Mouse (Mus musculus) neural tube, embryonic 15.5 days (tissue): ENCODE results near the gene Sult6b2. TPM values are rescaled to one million over a fixed set of nuclear protein-coding genes. Genes with fewer than 3 reads are reported as not detected.

Source experiments
- ATAC-seq: fragments of 200-750 bp; cut with Nextera tagmentation; 2 replicates; pipeline ENCODE4 v1.8.0; 2017; ENCODE audit warnings: mild to moderate bottlenecking, moderate TSS enrichment, moderate library complexity; ENCODE audit not compliant: low FRiP score
- H3K27ac ChIP-seq: fragments of 300-500 bp; sonication (generic); replicated peaks from 2 replicates; pipeline ENCODE4 v1.5.1; 2015; ENCODE audit warnings: mild to moderate bottlenecking, inconsistent platforms
- H3K27me3 ChIP-seq: fragments of 300-500 bp; sonication (generic); replicated peaks from 2 replicates; pipeline ENCODE4 v1.6.1; 2015; ENCODE audit warnings: inconsistent platforms
- H3K36me3 ChIP-seq: fragments of 300-500 bp; sonication (generic); 2 replicates; pipeline ENCODE4 v1.6.1; 2015; ENCODE audit warnings: inconsistent platforms
- H3K4me1 ChIP-seq: fragments of 300-500 bp; sonication (generic); 2 replicates; pipeline ENCODE4 v1.6.1; 2015; ENCODE audit warnings: inconsistent platforms
- H3K4me2 ChIP-seq: fragments of 300-500 bp; sonication (generic); 2 replicates; pipeline ENCODE4 v1.6.1; 2015; ENCODE audit warnings: inconsistent platforms, mild to moderate bottlenecking, moderate library complexity
- H3K4me3 ChIP-seq: fragments of 300-500 bp; sonication (generic); replicated peaks from 2 replicates; pipeline ENCODE4 v1.5.1; 2015; ENCODE audit warnings: mild to moderate bottlenecking, inconsistent platforms
- H3K9ac ChIP-seq: fragments of 300-500 bp; sonication (generic); replicated peaks from 2 replicates; pipeline ENCODE4 v1.6.1; 2015; ENCODE audit warnings: mild to moderate bottlenecking, inconsistent platforms
- H3K9me3 ChIP-seq: fragments of 300-500 bp; sonication (generic); replicated peaks from 2 replicates; pipeline ENCODE4 v1.6.1; 2016; ENCODE audit warnings: inconsistent platforms
- WGBS: fragments of 180-500 bp; shearing (Covaris S2); methylation state at CpG from one replicate; pipeline ENCODE4 v1.1.7; 2015; ENCODE audit warnings: mixed read lengths; 5-methylcytosine and 5-hydroxymethylcytosine counted together
- polyA plus RNA-seq: library from polyadenylated mRNA; unstranded; fragments of >200 nt; fragmentation: Nextera tagmentation; extraction: Ambion mirVana; gene quantifications from 2 replicates; pipeline ENCODE4 v1.2.1, GENCODE M21; 2015

Gene Sult6b2
- 0.08 and 0.12 TPM in 2 replicates for polyA plus RNA-seq

GRCm38 (mm10) chr6:142804402-142804801 lies at the start of gene Sult6b2:
Gene Sult6b2, minus strand, starts transcription at chr6:142804502.
- Histone ChIP-seq H3K9ac (no peak within 1 kb of the TSS), H3K9me3 (no peaks in the 10 kb centered on the region), H3K36me3 (no peaks in the 10 kb centered on the region), H3K4me2 (no peak within 1 kb of the TSS), H3K4me1 (peaks cover 5% of the 10 kb centered on the region; the same call in 1 of the 2 replicates), H3K27me3 (no peaks in the 10 kb centered on the region), H3K4me3 (no peak within 1 kb of the TSS), H3K27ac (no peak within 1 kb of the TSS)
- ATAC-seq = no peak

DNA sequence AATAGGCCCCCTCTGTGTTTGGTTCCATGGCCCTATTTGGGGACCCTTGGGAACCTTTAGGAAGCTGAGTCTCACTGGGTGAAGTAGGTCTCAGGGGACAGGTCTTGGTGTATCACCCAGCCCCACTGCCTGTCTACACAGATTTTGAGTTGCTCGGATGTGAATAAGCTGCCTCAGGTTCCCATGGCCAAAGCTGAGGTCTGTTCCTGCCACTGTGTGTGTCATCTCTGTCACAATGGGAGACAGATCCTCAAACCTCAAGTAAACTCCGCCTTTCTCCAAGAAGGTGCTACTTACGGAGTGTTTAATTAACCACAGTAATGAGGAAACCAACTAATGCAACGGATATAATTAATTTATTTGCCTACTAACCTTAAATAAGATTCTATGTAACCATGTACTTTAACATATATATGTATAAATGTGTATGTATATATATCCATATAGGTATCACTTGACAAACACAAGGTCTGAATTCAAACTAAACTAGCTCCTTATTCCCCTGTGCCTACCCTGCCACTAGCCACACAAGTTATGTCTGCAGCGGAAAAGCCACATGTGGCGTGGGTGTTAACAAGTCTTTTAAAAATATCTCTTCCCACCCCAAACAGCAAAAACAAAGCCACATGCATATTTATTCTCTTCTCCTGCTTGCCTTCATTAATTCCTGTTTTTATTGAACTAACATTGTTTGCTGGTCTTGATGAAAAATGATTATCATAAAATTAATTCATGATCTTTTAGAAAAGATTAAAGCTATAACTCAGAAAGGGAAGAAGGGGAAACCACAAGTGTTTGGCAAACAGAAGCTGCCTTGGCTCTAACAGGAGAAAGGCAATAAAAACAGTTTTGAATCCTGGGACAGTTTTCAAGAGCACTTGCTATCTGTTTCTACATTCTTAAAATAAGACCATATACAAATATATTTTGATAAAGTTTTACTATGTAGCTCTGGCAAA lies 48.4 kb upstream of the Sult6b2 start:
- no peak for ATAC-seq
- Histone ChIP-seq H3K36me3 (no peaks in the 10 kb centered on the region), H3K4me3 (no peak overlapping the region), H3K27me3 (no peaks in the 10 kb centered on the region), H3K9me3 (no peaks in the 10 kb centered on the region), H3K9ac (no peak overlapping the region), H3K4me2 (no peak overlapping the region), H3K27ac (no peak overlapping the region), H3K4me1 (peaks cover 1% of the 10 kb centered on the region; the same call in 1 of the 2 replicates)
- 67% methylated on average over 6 of the region's 6 CpGs for WGBS

- Histone ChIP-seq H3K27me3 (no peaks in the 10 kb centered on the region), H3K9me3 (no peaks in the 10 kb centered on the region), H3K4me2 (no peak overlapping the region), H3K9ac (no peak overlapping the region), H3K27ac (no peak overlapping the region), H3K4me3 (no peak overlapping the region), H3K36me3 (no peaks in the 10 kb centered on the region), H3K4me1 (no peaks in the 10 kb centered on the region)
- WGBS = 56% methylated on average over 8 of the region's 8 CpGs
- no peak for ATAC-seq
These were observed 46.1 kb upstream of the Sult6b2 start for GRCm38 (mm10) chr6:142850436-142850835.

DNA sequence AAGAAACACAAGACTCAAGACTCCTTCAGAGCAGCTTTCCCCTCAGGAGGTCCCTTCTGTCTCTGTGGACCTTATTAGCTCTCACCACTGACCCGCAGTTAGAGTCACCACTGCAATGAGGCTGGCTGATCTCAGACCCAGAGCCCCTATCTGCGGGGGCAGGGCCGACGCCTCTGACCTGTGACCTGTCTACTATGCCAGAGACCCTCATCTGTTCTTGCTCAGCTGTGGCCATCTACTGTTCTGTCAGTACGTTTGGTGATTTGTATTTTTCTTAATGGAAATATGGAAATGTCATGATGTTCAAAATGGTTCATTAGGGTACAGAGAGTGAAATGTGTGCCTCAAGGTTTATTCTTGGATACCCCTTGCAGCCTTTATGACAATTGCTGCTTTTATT lies 45.0 kb upstream of the Sult6b2 start:
- no peak overlapping the region for H3K9ac ChIP-seq
- ATAC-seq = no peak
- no peaks in the 10 kb centered on the region for H3K9me3 ChIP-seq
- no peak overlapping the region for H3K27ac ChIP-seq
- H3K4me3 ChIP-seq = no peak overlapping the region
- WGBS = 77% methylated on average over 5 of the region's 5 CpGs
- H3K27me3 ChIP-seq = no peaks in the 10 kb centered on the region
- H3K36me3 ChIP-seq = no peaks in the 10 kb centered on the region
- no peaks in the 10 kb centered on the region for H3K4me1 ChIP-seq
- no peak overlapping the region for H3K4me2 ChIP-seq

GRCm38 (mm10) chr6:142847914-142848674 lies 43.8 kb upstream of the Sult6b2 start:
- ATAC-seq = no peak; the same call in 1 of the 2 replicates
- Histone ChIP-seq H3K4me2 (no peak overlapping the region), H3K9me3 (no peaks in the 10 kb centered on the region), H3K4me3 (no peak overlapping the region), H3K27me3 (no peaks in the 10 kb centered on the region), H3K36me3 (no peaks in the 10 kb centered on the region), H3K4me1 (no peaks in the 10 kb centered on the region), H3K27ac (no peak overlapping the region), H3K9ac (no peak overlapping the region)
- WGBS = 85% methylated on average over 8 of the region's 8 CpGs

- Histone ChIP-seq H3K4me2 (no peak overlapping the region), H3K9me3 (no peaks in the 10 kb centered on the region), H3K4me1 (no peaks in the 10 kb centered on the region), H3K36me3 (no peaks in the 10 kb centered on the region), H3K27me3 (no peaks in the 10 kb centered on the region), H3K9ac (no peak overlapping the region), H3K4me3 (no peak overlapping the region), H3K27ac (no peak overlapping the region)
- WGBS = 78% methylated on average over 4 of the region's 4 CpGs
- no peak for ATAC-seq
These were observed 42.6 kb upstream of the Sult6b2 start for GRCm38 (mm10) chr6:142846855-142847254.

DNA sequence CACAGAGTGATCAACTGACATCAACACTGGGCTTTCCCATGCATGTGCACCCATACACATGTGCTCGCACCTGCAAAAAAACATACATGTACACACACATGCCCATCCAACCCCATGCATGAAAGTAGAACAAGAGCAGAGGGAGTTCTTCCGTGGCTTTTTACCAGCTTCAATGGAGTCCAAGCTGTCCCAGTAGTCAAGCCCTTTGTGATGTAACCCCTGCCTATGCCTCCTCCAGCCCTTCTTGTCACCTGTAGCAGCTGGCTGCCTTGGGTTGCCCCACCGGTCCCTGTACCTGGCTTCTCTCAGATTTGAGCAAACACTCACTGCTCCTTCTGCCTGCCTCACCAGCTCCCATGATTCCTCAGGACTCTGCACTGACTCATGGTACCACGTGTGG lies 40.8 kb upstream of the Sult6b2 start:
- Histone ChIP-seq H3K36me3 (no peaks in the 10 kb centered on the region), H3K27ac (no peak overlapping the region), H3K4me1 (no peaks in the 10 kb centered on the region), H3K27me3 (no peaks in the 10 kb centered on the region), H3K4me3 (no peak overlapping the region), H3K9ac (no peak overlapping the region), H3K4me2 (no peak overlapping the region), H3K9me3 (no peaks in the 10 kb centered on the region)
- ATAC-seq = no peak
- 91% methylated on average over 4 of the region's 4 CpGs for WGBS

DNA sequence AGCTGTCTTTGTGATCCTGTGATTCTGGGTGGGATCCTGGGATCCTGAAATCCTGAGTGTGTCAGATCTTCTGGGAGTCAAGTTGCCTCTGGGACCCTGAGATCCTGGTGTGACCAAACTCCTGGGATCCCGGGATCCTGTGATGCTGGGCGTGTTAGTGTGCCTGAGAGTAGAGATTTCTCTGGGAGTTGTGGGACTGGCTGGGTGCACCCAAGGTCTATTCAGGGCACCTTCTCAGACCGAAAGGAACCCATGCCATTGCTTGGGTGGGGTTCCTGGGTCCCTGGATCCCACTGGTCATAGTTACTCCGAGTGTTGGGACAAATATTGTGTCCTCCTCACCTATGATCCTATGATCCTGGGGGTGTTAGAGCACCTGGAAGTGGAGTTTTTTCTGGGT lies 39.8 kb upstream of the Sult6b2 start:
- no peak overlapping the region for H3K4me2 ChIP-seq
- WGBS = 96% methylated on average over 4 of the region's 4 CpGs
- no peak overlapping the region for H3K4me3 ChIP-seq
- no peaks in the 10 kb centered on the region for H3K9me3 ChIP-seq
- no peak overlapping the region for H3K27ac ChIP-seq
- ATAC-seq = no peak
- no peaks in the 10 kb centered on the region for H3K36me3 ChIP-seq
- no peaks in the 10 kb centered on the region for H3K4me1 ChIP-seq
- no peaks in the 10 kb centered on the region for H3K27me3 ChIP-seq
- H3K9ac ChIP-seq = no peak overlapping the region

- no peak for ATAC-seq
These were observed 34.2 kb upstream of the Sult6b2 start for GRCm38 (mm10) chr6:142838501-142838900.

GRCm38 (mm10) chr6:142837326-142837725 lies 33.0 kb upstream of the Sult6b2 start:
- no peaks in the 10 kb centered on the region for H3K27me3 ChIP-seq
- 68% methylated on average over 9 of the region's 9 CpGs for WGBS
- H3K4me3 ChIP-seq = no peak overlapping the region
- H3K9me3 ChIP-seq = no peaks in the 10 kb centered on the region
- H3K9ac ChIP-seq = no peak overlapping the region
- H3K36me3 ChIP-seq = no peaks in the 10 kb centered on the region
- H3K4me1 ChIP-seq = peaks cover 5% of the 10 kb centered on the region; the same call in 1 of the 2 replicates
- no peak for ATAC-seq
- H3K4me2 ChIP-seq = no peak overlapping the region
- H3K27ac ChIP-seq = no peak overlapping the region

More at GRCm38 (mm10) chr6:142838501-142838900, 34.2 kb upstream of the Sult6b2 start:
- Histone ChIP-seq H3K27me3 (no peaks in the 10 kb centered on the region), H3K36me3 (no peaks in the 10 kb centered on the region), H3K9me3 (no peaks in the 10 kb centered on the region), H3K4me2 (no peak overlapping the region), H3K4me1 (peaks cover 5% of the 10 kb centered on the region; the same call in 1 of the 2 replicates), H3K27ac (no peak overlapping the region), H3K4me3 (no peak overlapping the region), H3K9ac (no peak overlapping the region)
- 92% methylated on average over 1 of the region's 1 CpGs for WGBS

- H3K4me2 ChIP-seq = no peak overlapping the region; the same call in 1 of the 2 replicates
- no peak overlapping the region for H3K4me3 ChIP-seq
- no peak overlapping the region for H3K9ac ChIP-seq
- peaks cover 5% of the 10 kb centered on the region; the same call in 1 of the 2 replicates for H3K4me1 ChIP-seq
- H3K27ac ChIP-seq = peak overlapping the region; percentile 48
- ATAC-seq = peak; percentile 80
- no peaks in the 10 kb centered on the region for H3K27me3 ChIP-seq
- H3K36me3 ChIP-seq = no peaks in the 10 kb centered on the region
- WGBS = 14% methylated on average over 18 of the region's 18 CpGs
- no peaks in the 10 kb centered on the region for H3K9me3 ChIP-seq
These were observed 31.4 kb upstream of the Sult6b2 start for GRCm38 (mm10) chr6:142835726-142836125.
